ENCODE assay signal across 19 mouse cellular contexts in the genomic region with DNA sequence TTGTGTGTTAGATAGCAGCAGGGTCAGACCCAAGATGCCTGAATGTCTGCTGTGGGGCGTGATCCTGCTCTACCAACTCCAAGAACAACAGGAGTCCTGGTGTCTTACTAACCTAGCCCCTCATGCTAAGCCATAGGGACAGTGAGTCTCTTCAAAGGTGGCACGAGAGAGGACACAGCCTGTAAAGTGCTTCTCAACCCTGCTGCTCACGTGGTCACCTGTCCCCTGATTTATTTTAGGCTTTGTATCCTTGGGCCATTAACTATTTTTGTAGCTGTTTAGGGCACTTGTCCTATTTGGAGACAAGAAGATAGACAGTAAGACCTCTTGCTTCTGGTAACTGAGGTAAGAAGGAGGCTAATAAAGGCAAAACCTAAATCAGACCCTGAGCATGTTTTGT.
A peak's percentile ranks its signal among the peaks of the same experiment; 100 is the strongest.
DNase-seq lines count a peak whose midpoint lies in the region; ATAC-seq and TF ChIP-seq lines count a peak whose summit lies in the region.
"Had no signal": no experiment of that assay in that cellular context is flagged by ENCODE, and none has a peak within 500 bp of the region (broad histone marks: within the 10 kb centered on the region; RNA-seq: fewer than 3 reads in every experiment).

No protein-coding gene starts in this region.

- peak overlapping the region; percentile 24 for H3K4me3 ChIP-seq in gastrocnemius, adult 2 months
- H3K4me3 ChIP-seq in heart, embryonic 13.5 days = no peak overlapping the region
- H3K4me3 ChIP-seq in midbrain, embryonic 12.5 days = no peak overlapping the region
- H3K4me3 ChIP-seq in midbrain, embryonic 16.5 days (ENCODE audit: low read depth, low read length) = no peak overlapping the region
- H3K4me3 ChIP-seq: embryonic facial prominence, embryonic 13.5 days; heart, embryonic 15.5 days; stomach, embryonic 15.5 days had no signal

- H3K27ac ChIP-seq in gastrocnemius, adult 2 months = peak overlapping the region; percentile 76
- no peak overlapping the region for H3K27ac ChIP-seq in heart, embryonic 13.5 days (replicated peaks)
- peak overlapping the region; percentile 66 for H3K27ac ChIP-seq in midbrain, embryonic 12.5 days (replicated peaks)
- no peak overlapping the region for H3K27ac ChIP-seq in midbrain, embryonic 16.5 days (ENCODE audit: low read length)
- H3K27ac ChIP-seq: embryonic facial prominence, embryonic 13.5 days; heart, embryonic 15.5 days; hindbrain, embryonic 14.5 days; stomach, embryonic 15.5 days had no signal

- no peaks in the 10 kb centered on the region for H3K36me3 ChIP-seq in heart, embryonic 13.5 days
- H3K36me3 ChIP-seq in midbrain, embryonic 12.5 days = 0 out of 2 replicates have a peak, but pooled peaks cover 3% of the 10 kb centered on the region
- no peaks in the 10 kb centered on the region for H3K36me3 ChIP-seq in midbrain, embryonic 16.5 days (ENCODE audit: control insufficient read depth, insufficient read depth, low read length)
- H3K36me3 ChIP-seq: embryonic facial prominence, embryonic 13.5 days; heart, embryonic 15.5 days; stomach, embryonic 15.5 days had no signal

- intact Hi-C loops in gastrocnemius, adult 2 months (cut with DNase I) = no loop called here
- intact Hi-C loops in heart, postnatal 36 days (cut with DNase I) = no loop called here

- TF ChIP-seq CTCF in gastrocnemius, adult 2 months (IDR thresholded peaks at IDR 0.05) = no peak

- WGBS in heart, embryonic 13.5 days = 38% methylated on average over 3 of the region's 3 CpGs
- WGBS in midbrain, embryonic 12.5 days = 37% methylated on average over 3 of the region's 3 CpGs
- WGBS in midbrain, embryonic 16.5 days = 44% methylated on average over 3 of the region's 3 CpGs

- ATAC-seq in heart, embryonic 13.5 days (ENCODE audit: extremely low read depth, insufficient number of reproducible peaks, low FRiP score, low TSS enrichment) = no peak
- no peak for ATAC-seq in midbrain, embryonic 12.5 days (ENCODE audit: low FRiP score, low read depth)
- ATAC-seq in midbrain, embryonic 16.5 days = no peak
- ATAC-seq: forebrain, postnatal 0 days had no signal

- H3K27me3 ChIP-seq in heart, embryonic 13.5 days (replicated peaks) = no peaks in the 10 kb centered on the region; the same call in 1 of the 2 replicates
- no peaks in the 10 kb centered on the region; the same call in 1 of the 2 replicates for H3K27me3 ChIP-seq in midbrain, embryonic 12.5 days
- no peaks in the 10 kb centered on the region for H3K27me3 ChIP-seq in midbrain, embryonic 16.5 days (ENCODE audit: control insufficient read depth, insufficient read depth, low read depth, low read length)
- H3K27me3 ChIP-seq: embryonic facial prominence, embryonic 13.5 days; heart, embryonic 15.5 days; stomach, embryonic 15.5 days had no signal

- H3K4me1 ChIP-seq in heart, embryonic 13.5 days = peaks cover 40% of the 10 kb centered on the region
- H3K4me1 ChIP-seq in midbrain, embryonic 12.5 days = peaks cover 34% of the 10 kb centered on the region
- peaks cover 4% of the 10 kb centered on the region; the same call in 1 of the 2 replicates for H3K4me1 ChIP-seq in midbrain, embryonic 16.5 days (ENCODE audit: control insufficient read depth, insufficient read depth, low read length)
- H3K4me1 ChIP-seq: stomach, embryonic 15.5 days had no signal

- no peak overlapping the region for H3K4me2 ChIP-seq in heart, embryonic 13.5 days
- H3K4me2 ChIP-seq in midbrain, embryonic 12.5 days (replicated peaks) = no peak overlapping the region
- no peak overlapping the region for H3K4me2 ChIP-seq in midbrain, embryonic 16.5 days (ENCODE audit: low read length)
- H3K4me2 ChIP-seq: embryonic facial prominence, embryonic 13.5 days; heart, embryonic 15.5 days; hindbrain, embryonic 14.5 days; stomach, embryonic 15.5 days had no signal

- no peaks in the 10 kb centered on the region for H3K9me3 ChIP-seq in heart, embryonic 13.5 days
- H3K9me3 ChIP-seq in midbrain, embryonic 12.5 days = no peaks in the 10 kb centered on the region
- H3K9me3 ChIP-seq in midbrain, embryonic 16.5 days (replicated peaks; ENCODE audit: control insufficient read depth, low read length, poor library complexity, severe bottlenecking) = no peaks in the 10 kb centered on the region
- H3K9me3 ChIP-seq: embryonic facial prominence, embryonic 13.5 days; heart, embryonic 15.5 days; stomach, embryonic 15.5 days had no signal

- H3K9ac ChIP-seq in heart, embryonic 13.5 days = peak overlapping the region; percentile 16; the same call in 1 of the 2 replicates
- no peak overlapping the region for H3K9ac ChIP-seq in midbrain, embryonic 12.5 days (replicated peaks)
- H3K9ac ChIP-seq in midbrain, embryonic 16.5 days (ENCODE audit: low read depth, low read length) = no peak overlapping the region
- H3K9ac ChIP-seq: forebrain, postnatal 0 days; heart, embryonic 15.5 days; hindbrain, embryonic 14.5 days; stomach, embryonic 15.5 days had no signal

- no peak for DNase-seq in gastrocnemius, adult 2 months
- no peak for DNase-seq in gastrocnemius, postnatal 4 days (ENCODE audit: low spot score in 2 of 2)
- no peak for DNase-seq in heart, postnatal 36 days
- no peak for DNase-seq in adrenal gland, adult 18-20 months (ENCODE audit: low spot score in 2 of 2)
- DNase-seq: cerebellum, adult 11 months; cerebellum, postnatal 14 days; forebrain, postnatal 0 days; gastrocnemius, postnatal 25 days; kidney, adult 8-10 months; kidney, postnatal 10 days; lung, postnatal 4 days; thymus, postnatal 25 days had no signal

Comparison
In these comparisons a context has a peak if more than half of its experiments do, and no peak if none do; other contexts are left out.
1. H3K27ac ChIP-seq: peak in gastrocnemius, adult 2 months (single experiment) and midbrain, embryonic 12.5 days (single experiment); none in heart, embryonic 13.5 days (single experiment) and midbrain, embryonic 16.5 days (single experiment).